Mouse (Mus musculus) hindbrain, embryonic 10.5 days (tissue): Measurements from ENCODE around the gene Tmcc1. TPM values are rescaled to one million over a fixed set of nuclear protein-coding genes. Genes with fewer than 3 reads are reported as not detected.
A peak's percentile ranks its signal among the peaks of the same experiment; 100 is the strongest.
"Not testable (repeated sequence)": the region's sequence is repeated elsewhere in the genome, so short reads cannot be mapped to it uniquely, and the experiment has no call there.

Source experiments
- DNase-seq: peaks from one replicate; pipeline ENCODE4 v3.0.0-alpha.2; 2017; ENCODE audit warnings: low spot score
- H3K27ac ChIP-seq: fragments of 300-500 bp; sonication (generic); 2 replicates; pipeline ENCODE4 v1.5.1; 2016; ENCODE audit warnings: mild to moderate bottlenecking, moderate library complexity
- H3K27me3 ChIP-seq: fragments of 300-500 bp; sonication (generic); 2 replicates; pipeline ENCODE4 v1.6.1; 2016; ENCODE audit warnings: mild to moderate bottlenecking; ENCODE audit not compliant: poor library complexity, insufficient read depth, severe bottlenecking
- H3K36me3 ChIP-seq: fragments of 300-500 bp; sonication (generic); 2 replicates; pipeline ENCODE4 v1.6.1; 2016; ENCODE audit warnings: mild to moderate bottlenecking, moderate library complexity
- H3K4me1 ChIP-seq: fragments of 300-500 bp; sonication (generic); replicated peaks from 2 replicates; pipeline ENCODE4 v1.6.1; 2016; ENCODE audit warnings: mild to moderate bottlenecking
- H3K4me3 ChIP-seq: fragments of 300-500 bp; sonication (generic); 2 replicates; pipeline ENCODE4 v1.5.1; 2016; ENCODE audit warnings: mild to moderate bottlenecking, moderate library complexity
- H3K9me3 ChIP-seq: fragments of 300-500 bp; sonication (generic); 2 replicates; pipeline ENCODE4 v1.6.1; 2016; ENCODE audit warnings: mild to moderate bottlenecking, moderate library complexity
- WGBS: fragments of 180-500 bp; shearing (Covaris S2); methylation state at CpG from one replicate; pipeline ENCODE4 v1.1.7; 2016; 5-methylcytosine and 5-hydroxymethylcytosine counted together
- polyA plus RNA-seq: library from polyadenylated mRNA; unstranded; fragments of >200 nt; fragmentation: Nextera tagmentation; extraction: Ambion mirVana; gene quantifications from 2 replicates; pipeline ENCODE4 v1.2.1, GENCODE M21; 2016

Gene Tmcc1
- polyA plus RNA-seq, 1 experiment from 2014 or later, result 17.9 TPM

DNA sequence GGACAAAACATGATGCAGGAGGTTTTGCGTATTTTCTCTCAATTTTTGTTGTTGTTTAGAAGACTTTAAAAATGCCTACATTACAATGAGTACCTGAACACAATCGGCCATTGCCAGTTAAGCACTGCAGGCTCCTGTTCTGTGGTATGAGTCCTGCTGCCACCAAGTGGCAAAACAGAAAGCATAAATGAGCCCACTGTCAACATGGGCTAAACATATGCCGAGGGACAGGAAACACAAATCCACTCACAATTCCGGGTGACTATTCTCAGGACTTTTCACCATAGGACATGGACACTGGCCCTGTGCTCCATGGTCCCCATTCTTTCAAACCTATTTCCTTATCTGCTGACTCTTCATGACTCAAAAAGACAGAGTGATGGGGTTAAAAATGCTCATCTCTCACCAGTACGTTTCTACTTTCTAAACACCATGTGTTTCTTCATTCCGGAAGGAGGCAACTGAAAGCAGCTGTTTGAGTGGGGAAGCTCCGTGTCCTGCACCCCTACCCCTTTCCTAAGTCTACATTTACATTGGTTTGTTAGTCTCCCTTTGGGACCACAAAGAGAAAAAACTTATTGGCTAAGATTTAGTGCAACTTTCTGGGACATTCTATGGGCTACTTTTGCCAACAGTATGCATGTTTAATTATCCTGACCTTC, 57.2 kb downstream of the Tmcc1 start:
- Histone ChIP-seq H3K4me3 (no peak overlapping the region), H3K9me3 (no peaks in the 10 kb centered on the region), H3K27me3 (no peaks in the 10 kb centered on the region), H3K36me3 (peaks cover 8% of the 10 kb centered on the region), H3K27ac (no peak overlapping the region), H3K4me1 (peaks cover 10% of the 10 kb centered on the region)
- DNase-seq, result no peak
- 66% methylated on average over 7 of the region's 7 CpGs for WGBS

DNA sequence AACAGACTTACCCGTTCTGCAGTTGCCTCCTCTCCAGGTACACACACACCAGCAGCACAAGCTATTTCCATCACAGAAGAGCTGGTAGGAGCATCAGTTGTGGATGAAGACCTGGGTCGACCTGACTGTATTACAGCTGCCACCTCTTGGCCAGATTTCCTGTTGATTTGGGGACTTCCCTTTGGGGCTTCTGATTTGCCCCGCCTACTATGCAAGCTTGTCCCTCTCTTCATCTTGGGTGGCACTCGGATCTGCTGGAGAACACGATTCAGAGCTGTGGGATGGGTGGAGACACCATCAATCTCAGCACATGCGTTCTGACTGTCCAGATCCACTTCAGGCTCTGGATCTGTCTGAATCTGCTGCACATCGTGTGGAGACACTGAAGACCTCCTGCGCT, 59.5 kb downstream of the Tmcc1 start:
- 85% methylated on average over 8 of the region's 8 CpGs for WGBS
- no peaks in the 10 kb centered on the region for H3K4me1 ChIP-seq
- no peaks in the 10 kb centered on the region for H3K27me3 ChIP-seq
- DNase-seq, result no peak
- no peak overlapping the region for H3K4me3 ChIP-seq
- no peak overlapping the region for H3K27ac ChIP-seq
- H3K36me3 ChIP-seq, result peaks cover 8% of the 10 kb centered on the region
- H3K9me3 ChIP-seq, result no peaks in the 10 kb centered on the region

DNA sequence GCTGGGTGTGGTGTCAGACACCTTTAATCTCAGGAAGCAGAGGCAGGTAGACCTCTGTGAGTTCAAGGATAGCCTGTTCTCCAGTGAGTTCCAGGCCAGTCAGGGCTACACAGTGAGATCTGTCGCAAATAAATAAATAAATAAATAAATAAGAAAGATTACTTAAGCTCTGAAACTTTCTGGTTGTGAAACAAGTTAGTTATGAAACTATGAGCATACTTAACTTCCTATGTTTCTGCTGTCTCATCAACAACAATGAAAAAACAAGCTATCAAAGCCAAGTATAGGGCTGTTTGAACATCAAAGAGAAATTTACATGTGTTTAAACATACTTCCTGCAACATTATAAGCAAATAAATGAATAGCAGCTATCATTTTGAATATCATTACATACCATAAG, 61.5 kb downstream of the Tmcc1 start:
- Histone ChIP-seq H3K27me3 (no peaks in the 10 kb centered on the region), H3K4me3 (no peak overlapping the region), H3K27ac (no peak overlapping the region), H3K36me3 (peaks cover 8% of the 10 kb centered on the region), H3K4me1 (no peaks in the 10 kb centered on the region), H3K9me3 (no peaks in the 10 kb centered on the region)
- DNase-seq, result no peak
- 94% methylated on average over 1 of the region's 1 CpGs for WGBS

DNA sequence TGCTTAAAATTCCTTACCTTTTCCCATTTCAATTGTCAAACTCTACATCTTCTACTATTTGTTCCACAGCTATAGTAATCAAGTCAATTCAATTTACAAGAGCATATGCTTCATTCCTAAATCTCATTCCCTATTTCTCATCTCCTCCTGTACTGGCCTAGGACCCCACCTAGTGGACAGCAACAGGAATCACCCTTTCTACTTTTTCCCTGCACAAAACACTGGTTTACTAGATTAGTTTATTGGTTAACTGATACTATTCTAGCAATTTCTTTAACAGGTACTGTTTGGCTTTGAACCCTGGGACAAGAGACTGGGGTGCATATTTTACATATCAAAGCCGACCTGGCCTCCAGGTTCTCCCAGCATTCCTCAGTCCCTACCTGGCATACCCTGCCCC, 64.6 kb downstream of the Tmcc1 start:
- Histone ChIP-seq H3K9me3 (no peaks in the 10 kb centered on the region), H3K4me3 (no peak overlapping the region), H3K36me3 (peaks cover 11% of the 10 kb centered on the region; the same call in 1 of the 2 replicates), H3K27ac (no peak overlapping the region), H3K4me1 (peaks cover 8% of the 10 kb centered on the region), H3K27me3 (no peaks in the 10 kb centered on the region)
- 9% methylated on average over 1 of the region's 1 CpGs for WGBS
- DNase-seq, result no peak

DNA sequence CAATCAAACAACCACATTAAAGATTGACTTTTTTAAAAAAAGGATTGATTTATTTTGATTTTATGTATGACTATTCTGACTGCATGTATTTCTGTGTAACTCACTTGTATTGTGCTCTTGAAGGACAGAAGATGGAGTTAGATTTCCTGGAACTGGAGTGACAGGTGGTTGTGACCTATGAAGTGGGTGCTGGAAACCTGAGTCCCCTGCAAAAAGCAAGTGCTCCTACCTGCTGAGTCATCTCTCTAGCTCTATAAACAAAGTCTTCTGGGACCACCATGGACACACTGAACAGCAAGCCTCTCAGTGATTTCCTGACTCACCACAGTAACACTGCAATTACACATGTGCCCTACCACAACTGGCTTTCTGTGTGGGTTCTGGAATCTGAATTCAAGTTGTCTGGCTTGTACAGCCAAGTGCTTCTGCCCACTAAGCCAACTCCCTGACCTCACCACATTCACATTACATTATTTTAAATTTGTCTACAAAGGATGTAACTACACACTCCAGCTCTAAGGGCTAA, 65.3 kb downstream of the Tmcc1 start:
- Histone ChIP-seq H3K27ac (no peak overlapping the region), H3K4me3 (no peak overlapping the region), H3K4me1 (peaks cover 8% of the 10 kb centered on the region), H3K36me3 (peaks cover 12% of the 10 kb centered on the region), H3K27me3 (no peaks in the 10 kb centered on the region), H3K9me3 (no peaks in the 10 kb centered on the region)
- no peak for DNase-seq

DNA sequence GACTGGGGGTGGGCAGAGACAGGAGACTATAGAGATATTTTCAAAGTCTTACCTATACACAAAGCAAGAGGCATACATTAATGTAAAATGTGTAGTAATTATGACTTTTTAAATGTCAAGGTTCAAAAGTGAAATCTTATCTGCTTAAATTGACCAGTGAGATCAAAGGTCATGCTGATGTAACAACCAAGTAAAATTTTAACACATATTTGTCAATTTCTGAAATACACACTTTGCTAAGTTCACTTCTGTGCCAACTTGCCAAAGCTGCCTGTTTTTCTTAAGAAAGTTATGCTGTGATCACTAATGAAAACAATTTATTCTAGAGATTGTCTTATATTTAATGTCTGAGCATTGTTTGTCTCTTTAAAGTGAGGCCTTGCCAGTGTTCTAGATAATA, 66.7 kb downstream of the Tmcc1 start:
- no peak overlapping the region for H3K4me3 ChIP-seq

DNA sequence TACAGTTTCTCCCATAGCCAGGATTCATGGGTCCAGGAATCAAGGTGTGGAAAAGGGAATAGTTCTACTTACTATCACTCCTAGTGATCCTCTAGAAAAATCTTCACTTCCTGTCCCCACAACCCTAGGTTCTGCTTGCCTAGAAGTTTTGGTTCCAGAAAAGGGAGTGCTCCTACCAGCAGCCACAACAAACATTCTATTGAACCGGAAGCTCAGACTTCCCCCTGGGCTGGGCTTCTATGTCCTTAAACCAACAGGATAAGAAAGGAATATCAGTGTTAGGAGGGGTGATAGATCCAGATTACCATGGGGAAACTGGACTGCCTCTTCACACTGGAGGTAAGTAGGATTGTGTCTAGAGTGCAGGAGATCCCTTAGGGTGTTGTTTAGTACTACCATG, 70.4 kb downstream of the Tmcc1 start:
- Histone ChIP-seq H3K9me3 (no peaks in the 10 kb centered on the region), H3K27me3 (no peaks in the 10 kb centered on the region), H3K4me3 (no peak overlapping the region), H3K27ac (no peak overlapping the region), H3K4me1 (peaks cover 8% of the 10 kb centered on the region), H3K36me3 (peaks cover 32% of the 10 kb centered on the region)
- WGBS, result 84% methylated on average over 1 of the region's 1 CpGs
- DNase-seq, result no peak

More for the DNA sequence above, 66.7 kb downstream of the Tmcc1 start:
- Histone ChIP-seq H3K4me1 (peaks cover 8% of the 10 kb centered on the region), H3K27me3 (no peaks in the 10 kb centered on the region), H3K36me3 (peaks cover 26% of the 10 kb centered on the region), H3K27ac (no peak overlapping the region), H3K9me3 (no peaks in the 10 kb centered on the region)
- no peak for DNase-seq

DNA sequence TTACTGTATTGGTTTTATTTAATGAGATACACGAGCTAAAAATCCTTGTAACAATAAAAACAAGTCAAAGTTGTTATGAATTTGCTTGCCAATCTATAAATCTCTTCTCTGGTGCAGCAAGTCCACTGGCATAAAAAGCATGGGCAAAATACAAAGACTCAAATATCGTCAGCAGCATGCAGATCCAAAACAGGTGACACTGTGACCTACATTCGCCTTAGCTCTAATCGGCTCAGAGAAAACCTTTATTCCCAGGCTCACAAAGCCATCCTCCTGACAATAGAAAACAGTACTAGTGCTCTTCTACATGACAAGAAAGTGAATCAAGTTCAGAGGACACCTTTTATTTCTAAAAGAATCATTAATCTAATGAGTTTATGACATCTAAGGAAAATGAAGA, 73.6 kb downstream of the Tmcc1 start:
- H3K36me3 ChIP-seq, result peaks cover 32% of the 10 kb centered on the region
- WGBS, result 75% methylated on average over 4 of the region's 4 CpGs
- H3K4me1 ChIP-seq, result no peaks in the 10 kb centered on the region
- H3K27ac ChIP-seq, result no peak overlapping the region
- no peak for DNase-seq
- H3K4me3 ChIP-seq, result no peak overlapping the region
- no peaks in the 10 kb centered on the region for H3K27me3 ChIP-seq
- H3K9me3 ChIP-seq, result no peaks in the 10 kb centered on the region

DNA sequence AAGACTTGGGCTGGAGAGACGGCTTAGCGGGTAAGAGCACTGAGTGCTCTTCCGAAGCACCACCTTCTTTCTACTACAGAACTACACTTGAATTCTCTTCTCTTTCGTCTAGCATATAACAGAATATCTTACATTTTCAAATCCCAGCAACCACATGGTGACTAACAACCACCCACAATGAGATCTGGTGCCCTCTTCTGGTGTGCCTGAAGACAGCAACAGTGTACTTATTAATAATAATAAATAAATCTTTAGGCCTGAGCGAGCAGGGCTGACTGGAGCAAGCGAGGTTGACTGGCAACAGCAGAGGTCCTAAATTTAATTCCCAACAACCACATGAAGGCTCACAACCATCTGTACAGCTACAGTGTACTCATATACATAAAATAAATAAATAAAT, 76.7 kb downstream of the Tmcc1 start:
- H3K4me3 ChIP-seq, H3K4me1 ChIP-seq, H3K9me3 ChIP-seq, H3K27me3 ChIP-seq, DNase-seq, H3K27ac ChIP-seq, H3K36me3 ChIP-seq: not testable (repeated sequence)
- 95% methylated on average over 6 of the region's 6 CpGs for WGBS

DNA sequence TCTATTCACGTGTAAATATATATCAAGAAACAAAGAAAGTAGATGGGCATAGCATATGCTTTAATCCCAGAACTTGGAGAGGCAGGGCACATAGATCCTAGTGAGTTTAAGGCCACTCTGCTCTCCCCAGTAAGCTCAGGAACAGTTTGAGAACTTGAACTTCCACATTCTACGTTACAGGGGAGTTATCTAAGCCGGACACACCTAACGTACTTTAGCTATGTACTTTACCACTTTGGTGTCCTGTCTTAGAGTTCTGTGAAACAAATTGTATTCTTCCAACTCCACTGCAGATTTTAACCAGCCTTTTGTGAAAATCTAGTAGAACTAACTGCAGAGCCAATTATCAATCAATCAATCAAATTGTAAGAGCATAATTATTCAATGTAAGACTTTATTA, 82.7 kb downstream of the Tmcc1 start:
- Histone ChIP-seq H3K4me1 (peaks cover 27% of the 10 kb centered on the region), H3K4me3 (no peak overlapping the region), H3K9me3 (no peaks in the 10 kb centered on the region), H3K27me3 (no peaks in the 10 kb centered on the region), H3K27ac (no peak overlapping the region), H3K36me3 (no peaks in the 10 kb centered on the region)
- DNase-seq, result no peak
- 86% methylated on average over 4 of the region's 4 CpGs for WGBS

DNA sequence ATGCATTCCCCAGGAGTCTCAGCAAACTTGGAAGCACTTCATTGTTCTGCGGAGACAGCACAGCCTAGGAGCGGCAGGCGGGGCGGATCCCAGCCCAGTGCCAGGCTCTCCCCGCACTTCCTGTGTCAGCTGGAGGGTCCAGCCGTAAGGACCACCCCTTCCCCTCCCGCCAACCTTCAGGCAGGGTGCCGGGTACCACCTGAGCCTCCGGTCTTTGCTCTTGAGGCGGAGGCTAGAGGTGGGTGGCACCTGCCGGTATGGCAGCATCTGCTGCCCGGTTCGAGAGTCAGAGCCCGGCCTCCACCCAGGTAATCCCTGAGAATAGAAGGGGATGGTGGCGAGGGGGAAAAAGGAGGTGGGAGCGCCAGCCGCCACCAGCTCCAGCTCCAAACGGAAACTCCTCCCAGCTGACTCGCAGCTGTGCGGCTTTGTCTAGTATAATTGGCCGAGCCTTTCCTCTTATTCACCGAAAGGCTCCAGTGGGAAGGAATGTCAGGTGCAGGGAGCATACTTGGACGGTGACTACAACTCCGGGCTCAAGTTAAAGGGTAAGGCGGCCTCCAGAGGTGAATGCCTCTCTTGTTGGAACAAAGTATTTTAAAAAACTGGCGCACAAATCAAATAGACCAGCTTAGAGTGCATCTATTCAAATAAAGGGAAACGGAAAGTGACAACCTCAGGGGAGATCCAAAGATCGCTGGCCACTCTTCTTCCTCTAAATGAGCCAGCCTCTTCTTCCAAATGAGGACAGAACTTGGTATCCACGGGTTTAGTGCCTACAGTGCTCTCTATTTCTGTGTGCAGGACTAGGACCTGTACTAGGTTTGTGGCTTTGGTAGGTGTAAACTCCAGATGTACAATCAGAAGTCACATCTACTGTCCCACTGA, 85.6 kb downstream of the Tmcc1 start:
- Histone ChIP-seq H3K4me3 (peak overlapping the region; percentile 71), H3K27me3 (no peaks in the 10 kb centered on the region), H3K4me1 (peaks cover 32% of the 10 kb centered on the region), H3K36me3 (no peaks in the 10 kb centered on the region), H3K9me3 (no peaks in the 10 kb centered on the region), H3K27ac (peak overlapping the region; percentile 89)
- WGBS, result 1% methylated on average over 29 of the region's 29 CpGs
- peak; percentile 69 for DNase-seq

DNA sequence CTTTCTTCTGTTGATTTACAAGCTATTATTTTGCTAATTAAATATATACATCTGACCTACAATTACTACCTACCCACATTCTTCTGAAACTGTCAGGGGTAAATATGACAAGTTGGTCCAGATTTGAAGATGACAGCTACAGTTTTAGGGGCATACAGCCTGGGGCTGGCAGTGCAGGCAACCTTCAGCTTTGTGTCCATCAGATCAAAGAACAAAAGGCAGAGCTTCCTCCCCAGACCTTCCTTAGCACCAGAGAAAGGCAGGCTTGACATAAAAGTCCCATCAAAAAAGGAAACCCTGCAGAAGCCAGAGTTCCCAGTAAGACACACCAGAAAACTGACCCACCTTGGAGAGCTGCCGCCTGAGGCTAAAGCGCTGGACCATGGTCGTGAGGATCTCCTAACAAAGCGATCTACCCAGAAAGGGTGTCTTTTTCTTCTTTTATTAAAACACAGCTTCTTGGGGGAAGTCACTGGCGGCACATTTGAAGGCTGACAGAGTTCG, 86.3 kb downstream of the Tmcc1 start:
- no peaks in the 10 kb centered on the region for H3K27me3 ChIP-seq
- peak overlapping the region; percentile 89 for H3K27ac ChIP-seq
- peak overlapping the region; percentile 71 for H3K4me3 ChIP-seq
- WGBS, result 1% methylated on average over 6 of the region's 6 CpGs
- DNase-seq, result no peak
- H3K4me1 ChIP-seq, result peaks cover 32% of the 10 kb centered on the region
- H3K9me3 ChIP-seq, result no peaks in the 10 kb centered on the region
- H3K36me3 ChIP-seq, result no peaks in the 10 kb centered on the region

DNA sequence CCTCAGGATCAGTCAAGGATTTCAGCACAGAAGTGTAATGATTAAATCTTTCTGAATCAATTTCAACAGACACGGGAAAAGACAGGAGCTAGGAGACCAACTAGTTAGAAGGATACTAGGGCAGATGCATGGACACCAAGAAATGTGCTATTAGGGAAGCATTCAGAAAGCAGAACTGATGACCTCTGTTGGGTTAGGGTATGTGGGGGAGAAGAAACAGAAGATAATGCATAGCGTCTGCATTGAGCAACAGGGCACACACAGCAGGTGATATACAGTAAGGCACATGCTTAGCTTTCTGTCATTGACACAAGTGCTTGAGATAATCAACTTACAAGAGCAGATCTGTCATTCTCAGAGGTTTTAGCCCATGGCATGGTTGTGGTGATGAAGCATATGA, 95.7 kb downstream of the Tmcc1 start:
- Histone ChIP-seq H3K27ac (no peak overlapping the region), H3K4me1 (no peaks in the 10 kb centered on the region), H3K4me3 (no peak overlapping the region), H3K36me3 (peaks cover 8% of the 10 kb centered on the region; the same call in 1 of the 2 replicates), H3K9me3 (no peaks in the 10 kb centered on the region), H3K27me3 (no peaks in the 10 kb centered on the region)
- DNase-seq, result no peak
- 93% methylated on average over 2 of the region's 2 CpGs for WGBS
